Mouse (Mus musculus) cerebellum, adult (tissue): Measurements from ENCODE around the gene Map3k13.
"Not testable (repeated sequence)": the region's sequence is repeated elsewhere in the genome, so short reads cannot be mapped to it uniquely, and the experiment has no call there.

Source experiments
- ATAC-seq: cut with Nextera tagmentation; 2 replicates; pipeline ENCODE4 v1.9.2; 2017; ENCODE audit warnings: mild to moderate bottlenecking, moderate library complexity, mixed read lengths; ENCODE audit not compliant: insufficient number of reproducible peaks, low FRiP score, low TSS enrichment

The Map3k13 gene

GRCm38 (mm10) chr16:21804258-21804657 lies 10.1 kb downstream of the Map3k13 start:
- 0 out of 2 replicates have a peak, but pooled peaks have one; percentile 58 for ATAC-seq

GRCm38 (mm10) chr16:21806892-21807291 lies 12.7 kb downstream of the Map3k13 start:
- no peak for ATAC-seq

- ATAC-seq, result not testable (repeated sequence)
Observed at GRCm38 (mm10) chr16:21807786-21808185, 13.6 kb downstream of the Map3k13 start.

DNA sequence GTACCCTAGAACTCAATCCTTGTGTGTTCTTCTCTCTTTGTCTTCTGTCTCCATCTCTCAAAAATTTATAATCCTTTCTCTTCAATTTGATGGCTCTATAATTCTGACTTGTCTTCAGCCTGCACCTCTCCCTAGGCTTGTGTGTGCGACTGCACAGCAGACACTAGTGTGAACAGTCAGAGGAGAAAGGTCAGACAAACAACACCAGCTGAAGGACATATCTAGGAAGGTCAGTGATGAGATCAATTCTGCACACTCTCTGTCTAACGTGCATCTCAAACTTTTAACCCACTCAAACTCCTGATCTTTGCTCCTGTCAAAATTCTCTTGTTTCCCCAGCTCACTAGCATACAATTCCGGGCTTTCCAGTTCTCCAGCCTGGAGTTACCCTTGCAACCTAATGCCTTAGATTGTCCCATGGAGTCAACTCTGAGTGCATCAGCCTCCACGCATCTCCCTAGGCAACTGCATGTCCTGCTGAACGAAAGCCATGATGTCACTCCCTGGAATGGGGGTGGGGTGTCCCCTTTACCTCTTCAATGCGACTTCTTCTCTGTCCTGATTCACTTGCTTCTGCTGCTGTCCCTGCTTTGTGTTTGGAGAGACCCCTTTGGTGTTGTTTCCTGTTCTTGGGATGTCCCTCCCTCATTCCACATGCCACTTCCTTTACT lies 19.2 kb downstream of the Map3k13 start:
- no peak for ATAC-seq

DNA sequence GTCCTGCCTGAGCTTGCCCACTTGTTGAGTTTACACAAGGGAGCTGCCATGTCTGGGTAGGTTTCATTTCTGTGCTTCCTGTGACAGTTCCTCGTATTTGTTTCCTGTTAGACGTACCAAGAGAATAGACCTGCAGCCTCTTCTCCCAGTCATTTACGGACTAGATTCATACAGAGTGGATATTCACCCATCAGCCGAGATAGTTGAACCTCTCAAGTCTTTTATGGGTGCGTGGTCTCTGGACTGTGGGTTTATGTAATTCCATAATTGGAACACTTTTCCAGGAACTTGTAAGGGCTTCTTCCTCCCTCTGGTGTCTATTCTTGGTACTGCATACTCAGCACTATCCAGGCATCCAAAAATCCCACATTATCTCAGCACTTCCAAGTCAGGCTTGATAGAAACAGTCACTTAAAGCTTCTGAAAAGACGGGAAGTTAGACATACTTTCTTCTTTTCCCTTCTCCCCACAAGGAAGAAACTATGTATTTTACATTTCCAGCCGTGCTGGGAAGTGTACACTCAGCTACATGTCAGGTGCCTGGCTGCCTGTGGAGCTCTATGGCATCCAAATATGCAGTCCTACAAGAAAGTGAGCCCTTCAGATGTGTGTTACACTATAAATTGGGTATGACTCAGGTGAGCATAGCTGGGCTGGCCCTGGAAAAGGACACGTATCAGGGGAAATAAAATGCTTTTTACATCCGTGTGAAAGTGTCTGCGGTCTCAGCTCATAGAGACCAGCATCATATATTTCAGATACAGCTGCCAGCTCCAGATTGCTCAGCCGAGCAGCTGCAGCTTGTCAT lies 20.9 kb downstream of the Map3k13 start:
- 0 out of 2 replicates have a peak, but pooled peaks have one; percentile 69 for ATAC-seq

GRCm38 (mm10) chr16:21815669-21816010 lies 21.5 kb downstream of the Map3k13 start:
- 0 out of 2 replicates have a peak, but pooled peaks have one; percentile 22 for ATAC-seq

- no peak for ATAC-seq
Observed at GRCm38 (mm10) chr16:21818132-21818531, 24.0 kb downstream of the Map3k13 start.

GRCm38 (mm10) chr16:21818629-21819028 lies 24.5 kb downstream of the Map3k13 start:
- ATAC-seq, result no peak

GRCm38 (mm10) chr16:21825612-21826031 lies 31.5 kb downstream of the Map3k13 start:
- no peak for ATAC-seq

DNA sequence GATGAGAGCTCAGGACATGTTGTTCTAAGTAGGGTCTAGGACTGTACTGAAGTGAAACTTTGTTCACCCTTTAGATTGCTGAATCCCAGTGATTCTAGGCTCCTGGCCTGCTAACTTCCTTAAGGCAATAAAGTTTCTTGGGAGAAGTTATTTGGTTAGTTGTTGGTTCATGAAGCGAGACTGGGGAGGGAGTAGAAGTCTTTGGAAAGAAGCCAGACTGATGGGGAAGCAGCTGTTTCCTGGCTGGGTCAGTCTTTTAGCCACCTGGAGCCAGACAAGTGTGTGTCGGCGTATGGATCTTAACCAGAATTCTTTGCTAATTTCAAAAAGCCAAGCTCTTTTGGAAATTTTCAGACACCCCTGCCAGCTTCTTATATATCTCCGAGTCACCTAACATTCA lies 33.0 kb downstream of the Map3k13 start:
- no peak for ATAC-seq

- no peak for ATAC-seq
Observed at GRCm38 (mm10) chr16:21827581-21827980, 33.4 kb downstream of the Map3k13 start.

DNA sequence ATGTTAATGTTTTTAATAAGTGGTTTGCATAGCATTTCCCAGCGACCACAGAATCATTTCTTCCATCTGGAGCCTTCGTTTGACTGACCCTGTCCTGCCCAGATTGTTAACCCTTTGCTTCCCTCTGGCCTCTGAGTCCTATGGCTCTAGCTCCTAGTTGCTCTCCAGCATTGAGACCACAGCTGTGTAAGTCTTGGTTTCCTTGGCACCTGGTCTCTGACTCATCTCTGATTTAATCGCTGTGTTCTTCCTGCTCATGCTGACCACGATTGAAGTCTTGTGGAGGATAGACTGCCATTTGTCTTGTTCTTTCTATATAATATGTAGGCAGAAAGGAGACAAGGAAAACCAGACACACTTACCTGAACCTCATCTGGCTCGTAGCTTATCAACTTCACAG lies 35.6 kb downstream of the Map3k13 start:
- no peak for ATAC-seq

GRCm38 (mm10) chr16:21830784-21831183 lies 36.6 kb downstream of the Map3k13 start:
- ATAC-seq, result no peak

DNA sequence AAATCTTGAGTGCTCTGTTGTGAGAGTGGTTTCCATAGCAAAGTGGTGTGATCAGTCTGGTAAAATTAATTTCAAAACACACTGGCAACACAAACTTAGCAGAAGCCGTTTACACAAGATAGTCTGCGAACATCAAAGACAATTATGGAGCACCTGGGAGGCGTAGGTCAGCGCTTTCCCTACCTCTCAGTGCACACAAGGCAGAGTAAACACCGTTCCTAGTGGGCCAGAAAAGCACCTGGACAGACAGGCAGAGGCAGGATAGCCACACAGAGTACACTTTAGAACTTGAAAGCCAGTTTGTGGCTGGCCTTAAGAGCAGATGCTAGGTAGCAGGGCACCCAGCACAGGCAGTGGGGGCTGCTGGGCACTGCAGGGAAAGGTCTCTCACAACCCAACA lies 37.6 kb downstream of the Map3k13 start:
- no peak for ATAC-seq

DNA sequence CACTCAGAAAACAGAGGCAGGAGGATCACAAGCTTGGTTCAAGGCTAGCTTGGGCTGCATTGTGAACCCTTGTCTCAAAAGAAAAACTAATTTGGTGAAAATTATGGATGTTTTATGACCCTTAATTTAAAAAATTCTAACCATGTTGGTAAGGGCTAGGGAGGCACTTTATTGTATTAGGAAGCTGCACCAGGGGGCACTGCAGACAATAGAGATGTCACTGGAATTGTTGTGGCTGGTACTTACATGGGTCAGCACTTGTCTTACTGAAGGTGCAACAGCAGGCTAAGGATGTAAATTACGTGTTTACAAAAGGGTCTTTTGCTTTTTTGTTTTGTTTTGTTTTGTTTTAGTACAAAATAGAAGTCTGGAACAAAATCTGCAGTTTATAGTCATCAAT lies 39.3 kb downstream of the Map3k13 start:
- no peak for ATAC-seq

DNA sequence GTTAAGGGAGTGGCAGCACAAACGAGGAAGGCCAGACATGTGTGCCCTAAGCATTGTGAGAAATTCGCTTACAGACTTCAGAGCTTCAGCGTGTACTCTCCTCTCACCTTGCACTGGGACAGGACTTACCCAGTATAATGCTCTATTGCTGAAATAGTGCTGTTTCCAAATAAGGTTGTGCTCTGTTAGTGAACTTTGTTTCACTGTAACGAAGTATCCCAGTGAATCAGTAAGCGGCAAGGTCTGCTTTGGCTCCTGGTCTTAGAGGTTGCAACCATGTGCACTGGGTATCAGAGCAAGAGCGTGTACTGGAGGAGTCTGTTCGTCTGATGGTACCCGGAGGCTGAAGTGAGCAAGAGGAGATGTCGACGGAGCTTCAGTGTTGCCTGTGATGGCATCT lies 39.8 kb downstream of the Map3k13 start:
- no peak for ATAC-seq

DNA sequence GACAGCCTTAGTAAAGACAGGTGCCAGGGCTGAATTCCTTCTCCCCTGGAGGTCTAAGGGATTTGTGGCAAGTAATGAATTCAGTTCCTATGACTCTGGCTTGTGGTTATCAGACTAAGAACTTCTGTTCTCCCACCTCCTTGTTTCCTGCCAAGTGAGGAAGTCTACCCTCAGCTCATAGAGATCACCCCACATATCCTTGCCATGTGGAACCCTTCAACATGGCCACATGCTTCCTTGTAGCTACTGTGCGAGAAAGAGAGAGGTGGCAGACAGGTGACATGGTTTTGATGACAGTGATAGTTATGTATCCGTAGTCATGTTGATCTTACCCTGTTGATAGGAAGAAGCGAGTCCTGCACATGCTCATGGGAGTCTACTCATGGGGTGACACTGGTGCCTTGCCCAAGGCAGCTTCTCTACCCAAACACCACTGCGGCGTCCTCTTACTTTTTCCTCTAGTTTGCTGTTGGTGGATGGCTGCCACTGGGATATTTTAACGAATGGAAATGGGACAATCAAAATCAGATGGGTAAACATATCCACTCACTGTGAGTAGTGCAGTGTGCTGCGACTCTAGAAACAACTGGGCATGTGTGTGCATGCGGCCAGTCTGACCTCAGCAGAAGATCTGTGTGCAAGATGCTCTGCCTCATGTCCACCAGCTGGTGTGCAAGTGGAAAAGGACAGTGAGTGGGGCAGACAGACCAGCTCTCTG lies 40.9 kb downstream of the Map3k13 start:
- ATAC-seq, result no peak

- no peak for ATAC-seq
Observed at GRCm38 (mm10) chr16:21835584-21835931, 41.4 kb downstream of the Map3k13 start.

DNA sequence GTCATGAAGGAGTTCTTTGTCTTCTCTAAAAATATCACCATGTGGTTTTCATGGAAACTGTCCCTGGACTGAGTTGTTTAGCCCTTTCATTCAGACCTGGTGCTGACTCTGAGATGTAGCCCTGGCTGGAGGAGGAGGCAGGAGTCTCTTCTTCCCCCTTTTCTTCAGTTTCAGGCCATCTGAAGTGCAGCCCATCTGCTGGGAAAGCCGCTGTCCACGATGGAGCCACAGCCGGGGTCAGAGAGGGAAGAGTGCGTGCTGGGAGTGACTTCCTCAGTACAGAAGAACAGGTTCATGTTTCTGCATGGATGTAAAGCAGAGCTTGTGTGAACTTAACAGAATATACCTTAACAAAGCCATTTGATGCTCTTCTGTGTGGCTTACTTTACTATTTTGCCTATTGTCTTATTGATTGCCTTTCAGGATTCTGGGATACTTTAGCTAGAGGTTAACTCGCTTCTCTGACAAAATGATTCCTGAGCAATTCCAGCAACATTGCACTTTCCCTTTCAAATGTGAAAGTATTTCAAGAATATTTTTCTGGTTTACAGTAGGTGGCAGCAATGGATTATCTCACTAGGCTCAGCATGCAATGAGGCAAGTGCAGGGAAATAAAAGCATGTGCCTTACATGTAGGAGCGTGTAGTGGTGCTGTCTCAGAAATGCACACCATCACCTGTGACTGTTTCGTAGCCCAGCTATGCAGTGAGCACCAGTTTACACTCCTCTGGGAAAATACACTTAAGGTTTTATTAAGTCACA lies 42.3 kb downstream of the Map3k13 start:
- ATAC-seq, result no peak

DNA sequence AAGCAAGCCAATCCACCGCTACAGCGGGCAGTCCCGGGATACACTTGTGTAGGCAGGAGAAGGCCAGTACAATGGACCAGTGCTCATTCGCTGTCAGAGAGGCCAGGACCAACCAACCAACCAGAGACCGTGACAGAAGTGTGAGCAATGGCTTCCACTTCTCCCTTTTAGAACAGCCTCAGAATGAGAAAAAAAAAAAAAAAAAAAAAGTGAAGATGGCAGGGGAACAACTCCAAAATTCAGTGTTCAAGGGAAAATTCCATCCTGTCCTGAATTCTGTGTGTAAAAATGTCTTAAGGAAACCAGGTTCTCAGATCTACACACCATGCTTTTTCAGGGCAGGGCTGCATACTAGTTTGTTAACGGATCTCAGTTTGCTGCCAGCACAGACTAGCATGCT lies 43.5 kb downstream of the Map3k13 start:
- no peak for ATAC-seq
